Mouse (Mus musculus) hindbrain, embryonic 15.5 days (tissue): Measurements from ENCODE around the gene Cpa4. TPM values are rescaled to one million over a fixed set of nuclear protein-coding genes. Genes with fewer than 3 reads are reported as not detected.
A peak's percentile ranks its signal among the peaks of the same experiment; 100 is the strongest.

ENCODE experiments used
- ATAC-seq: fragments of 200-750 bp; cut with Nextera tagmentation; 2 replicates; pipeline ENCODE4 v1.8.0; 2017; ENCODE audit warnings: low read depth, moderate number of reproducible peaks, moderate TSS enrichment; ENCODE audit not compliant: low FRiP score
- H3K27ac ChIP-seq: fragments of 300-500 bp; sonication (generic); replicated peaks from 2 replicates; pipeline ENCODE4 v1.5.1; 2015; ENCODE audit warnings: mild to moderate bottlenecking, inconsistent platforms
- H3K27me3 ChIP-seq: fragments of 300-500 bp; sonication (generic); 2 replicates; pipeline ENCODE4 v1.6.1; 2015; ENCODE audit warnings: control low read depth, inconsistent platforms
- H3K36me3 ChIP-seq: fragments of 300-500 bp; sonication (generic); 2 replicates; pipeline ENCODE4 v1.6.1; 2015; ENCODE audit warnings: control low read depth, inconsistent platforms
- H3K4me1 ChIP-seq: fragments of 300-500 bp; sonication (generic); replicated peaks from 2 replicates; pipeline ENCODE4 v1.6.1; 2015; ENCODE audit warnings: control low read depth, inconsistent platforms
- H3K4me2 ChIP-seq: fragments of 300-500 bp; sonication (generic); 2 replicates; pipeline ENCODE4 v1.6.1; 2015; ENCODE audit warnings: moderate library complexity, mild to moderate bottlenecking, inconsistent platforms
- H3K4me3 ChIP-seq: fragments of 300-500 bp; sonication (generic); 2 replicates; pipeline ENCODE4 v1.5.1; 2015; ENCODE audit warnings: mild to moderate bottlenecking, inconsistent platforms
- H3K9ac ChIP-seq: fragments of 300-500 bp; sonication (generic); 2 replicates; pipeline ENCODE4 v1.6.1; 2015; ENCODE audit warnings: inconsistent platforms
- H3K9me3 ChIP-seq: fragments of 300-500 bp; sonication (generic); 2 replicates; pipeline ENCODE4 v1.6.1; 2016; ENCODE audit warnings: control low read depth, inconsistent platforms
- WGBS: fragments of 180-500 bp; shearing (Covaris S2); methylation state at CpG from one replicate; pipeline ENCODE4 v1.1.7; 2015; 5-methylcytosine and 5-hydroxymethylcytosine counted together
- polyA plus RNA-seq: library from polyadenylated mRNA; unstranded; fragments of >200 nt; fragmentation: Nextera tagmentation; extraction: Ambion mirVana; gene quantifications from 2 replicates; pipeline ENCODE4 v1.2.1, GENCODE M21; 2015

The Cpa4 gene
- polyA plus RNA-seq, 1 experiment from 2014 or later = 0.96 TPM

- H3K4me2 ChIP-seq = no peak overlapping the region
- peaks cover 36% of the 10 kb centered on the region for H3K4me1 ChIP-seq
- H3K4me3 ChIP-seq = no peak overlapping the region
- ATAC-seq = no peak
- H3K27ac ChIP-seq = no peak overlapping the region
- H3K9ac ChIP-seq = no peak overlapping the region
- 77% methylated on average over 17 of the region's 17 CpGs for WGBS
- H3K9me3 ChIP-seq = no peaks in the 10 kb centered on the region
- H3K27me3 ChIP-seq = no peaks in the 10 kb centered on the region
- no peaks in the 10 kb centered on the region for H3K36me3 ChIP-seq
Observed at GRCm38 (mm10) chr6:30576477-30577203, 8.5 kb downstream of the Cpa4 start.

- WGBS = 29% methylated on average over 17 of the region's 17 CpGs
- Histone ChIP-seq H3K4me2 (0 out of 2 replicates have a peak overlapping the region, but pooled peaks have one; percentile 1), H3K9ac (no peak overlapping the region)
Observed at GRCm38 (mm10) chr6:30579961-30580840, 12.0 kb downstream of the Cpa4 start.

GRCm38 (mm10) chr6:30580841-30581176, 12.6 kb downstream of the Cpa4 start:
- peak; percentile 59 for ATAC-seq
- H3K4me1 ChIP-seq = peaks cover 17% of the 10 kb centered on the region
- no peaks in the 10 kb centered on the region for H3K36me3 ChIP-seq
- 36% methylated on average over 8 of the region's 8 CpGs for WGBS
- 0 out of 2 replicates have a peak overlapping the region, but pooled peaks have one; percentile 1 for H3K4me2 ChIP-seq
- no peak overlapping the region for H3K9ac ChIP-seq
- no peaks in the 10 kb centered on the region for H3K27me3 ChIP-seq
- peak overlapping the region; percentile 44 for H3K27ac ChIP-seq
- no peaks in the 10 kb centered on the region for H3K9me3 ChIP-seq
- H3K4me3 ChIP-seq = no peak overlapping the region

More at GRCm38 (mm10) chr6:30579961-30580840, 12.0 kb downstream of the Cpa4 start:
- peak overlapping the region; percentile 44 for H3K27ac ChIP-seq
- H3K36me3 ChIP-seq = no peaks in the 10 kb centered on the region
- ATAC-seq = peak; percentile 54
- H3K9me3 ChIP-seq = no peaks in the 10 kb centered on the region
- H3K4me1 ChIP-seq = peaks cover 17% of the 10 kb centered on the region
- H3K4me3 ChIP-seq = no peak overlapping the region
- H3K27me3 ChIP-seq = no peaks in the 10 kb centered on the region

GRCm38 (mm10) chr6:30586886-30587442, 18.8 kb downstream of the Cpa4 start:
- Histone ChIP-seq H3K4me3 (no peak overlapping the region), H3K4me2 (no peak overlapping the region), H3K27ac (no peak overlapping the region), H3K27me3 (no peaks in the 10 kb centered on the region), H3K9me3 (no peaks in the 10 kb centered on the region), H3K4me1 (no peaks in the 10 kb centered on the region; the same call in 1 of the 2 replicates), H3K9ac (no peak overlapping the region), H3K36me3 (no peaks in the 10 kb centered on the region)
- 0 out of 2 replicates have a peak, but pooled peaks have one; percentile 6 for ATAC-seq
- WGBS = 62% methylated on average over 7 of the region's 7 CpGs

- no peak overlapping the region for H3K9ac ChIP-seq
- H3K4me2 ChIP-seq = no peak overlapping the region
- 57% methylated on average over 2 of the region's 2 CpGs for WGBS
- no peak overlapping the region for H3K27ac ChIP-seq
- no peaks in the 10 kb centered on the region for H3K9me3 ChIP-seq
- peaks cover 11% of the 10 kb centered on the region for H3K4me1 ChIP-seq
- ATAC-seq = no peak
- H3K36me3 ChIP-seq = no peaks in the 10 kb centered on the region
- H3K4me3 ChIP-seq = no peak overlapping the region
- H3K27me3 ChIP-seq = no peaks in the 10 kb centered on the region
Observed at GRCm38 (mm10) chr6:30589819-30590218, 21.6 kb downstream of the Cpa4 start.

GRCm38 (mm10) chr6:30591851-30592404, 23.8 kb downstream of the Cpa4 start:
- 76% methylated on average over 5 of the region's 5 CpGs for WGBS
- no peak overlapping the region for H3K4me2 ChIP-seq
- H3K9ac ChIP-seq = no peak overlapping the region
- peaks cover 11% of the 10 kb centered on the region for H3K4me1 ChIP-seq
- no peak overlapping the region for H3K27ac ChIP-seq
- H3K9me3 ChIP-seq = no peaks in the 10 kb centered on the region
- no peak overlapping the region for H3K4me3 ChIP-seq
- no peaks in the 10 kb centered on the region for H3K36me3 ChIP-seq
- no peak for ATAC-seq
- H3K27me3 ChIP-seq = no peaks in the 10 kb centered on the region

GRCm38 (mm10) chr6:30592417-30592974, 24.3 kb downstream of the Cpa4 start:
- Histone ChIP-seq H3K27ac (peak overlapping the region; percentile 20; the same call in 1 of the 2 replicates), H3K36me3 (no peaks in the 10 kb centered on the region), H3K4me3 (no peak overlapping the region), H3K4me2 (no peak overlapping the region), H3K9me3 (no peaks in the 10 kb centered on the region), H3K27me3 (no peaks in the 10 kb centered on the region), H3K4me1 (peaks cover 11% of the 10 kb centered on the region), H3K9ac (no peak overlapping the region)
- 42% methylated on average over 10 of the region's 10 CpGs for WGBS
- 0 out of 2 replicates have a peak, but pooled peaks have one; percentile 27 for ATAC-seq

- H3K9ac ChIP-seq = no peak overlapping the region
- WGBS = 62% methylated on average over 7 of the region's 7 CpGs
- no peaks in the 10 kb centered on the region for H3K9me3 ChIP-seq
- no peaks in the 10 kb centered on the region for H3K36me3 ChIP-seq
- no peak overlapping the region for H3K4me2 ChIP-seq
- no peaks in the 10 kb centered on the region for H3K27me3 ChIP-seq
- H3K27ac ChIP-seq = no peak overlapping the region
- no peak for ATAC-seq
- H3K4me1 ChIP-seq = peaks cover 11% of the 10 kb centered on the region
- no peak overlapping the region for H3K4me3 ChIP-seq
Observed at GRCm38 (mm10) chr6:30594364-30594763, 26.2 kb downstream of the Cpa4 start.

- 68% methylated on average over 8 of the region's 8 CpGs for WGBS
- no peak overlapping the region for H3K27ac ChIP-seq
- ATAC-seq = no peak
Observed at GRCm38 (mm10) chr6:30596230-30596898, 28.2 kb downstream of the Cpa4 start.

GRCm38 (mm10) chr6:30600033-30600432, 31.9 kb downstream of the Cpa4 start:
- Histone ChIP-seq H3K4me2 (no peak overlapping the region), H3K27me3 (no peaks in the 10 kb centered on the region), H3K4me1 (no peaks in the 10 kb centered on the region), H3K27ac (no peak overlapping the region), H3K9ac (no peak overlapping the region), H3K9me3 (no peaks in the 10 kb centered on the region), H3K36me3 (no peaks in the 10 kb centered on the region), H3K4me3 (no peak overlapping the region)
- WGBS = 56% methylated on average over 3 of the region's 3 CpGs
- no peak for ATAC-seq

More at GRCm38 (mm10) chr6:30596230-30596898, 28.2 kb downstream of the Cpa4 start:
- no peaks in the 10 kb centered on the region for H3K9me3 ChIP-seq
- no peaks in the 10 kb centered on the region for H3K36me3 ChIP-seq
- H3K4me1 ChIP-seq = peaks cover 11% of the 10 kb centered on the region
- H3K4me3 ChIP-seq = no peak overlapping the region
- H3K27me3 ChIP-seq = no peaks in the 10 kb centered on the region
- H3K4me2 ChIP-seq = no peak overlapping the region
- no peak overlapping the region for H3K9ac ChIP-seq

GRCm38 (mm10) chr6:30600995-30601394, 32.8 kb downstream of the Cpa4 start:
- WGBS = 43% methylated on average over 1 of the region's 1 CpGs
- no peak overlapping the region for H3K4me2 ChIP-seq
- H3K27ac ChIP-seq = no peak overlapping the region
- H3K36me3 ChIP-seq = no peaks in the 10 kb centered on the region
- H3K9me3 ChIP-seq = no peaks in the 10 kb centered on the region
- no peak overlapping the region for H3K9ac ChIP-seq
- H3K27me3 ChIP-seq = no peaks in the 10 kb centered on the region
- ATAC-seq = no peak
- no peaks in the 10 kb centered on the region for H3K4me1 ChIP-seq
- no peak overlapping the region for H3K4me3 ChIP-seq
